10 mouse cellular contexts compared by ENCODE assay signal in genomic region chr2:103900384-103900783, GRCm38 (mm10). TPM values are rescaled to one million over a fixed set of nuclear protein-coding genes. Genes with fewer than 3 reads are reported as not detected.
DNase-seq lines count a peak whose midpoint lies in the region; ATAC-seq and TF ChIP-seq lines count a peak whose summit lies in the region.
"Had no signal": no experiment of that assay in that cellular context is flagged by ENCODE, and none has a peak within 500 bp of the region (broad histone marks: within the 10 kb centered on the region; RNA-seq: fewer than 3 reads in every experiment).

No protein-coding gene starts in this region.

- TF ChIP-seq POLR2A in lung, adult 2 months (IDR thresholded peaks at IDR 0.05; ENCODE audit: borderline replicate concordance, extremely low read depth, low read depth, low read length) = no peak

- no peak for TF ChIP-seq CTCF in lung, adult 2 months (IDR thresholded peaks at IDR 0.05; ENCODE audit: insufficient read depth, low read length)

- intact Hi-C loops in heart, postnatal 36 days (cut with DNase I) = loop anchor here (2.0 kb wide), 1 partner anchor 70 kb away; no protein-coding TSS in a partner anchor

- no peak for ATAC-seq in cerebellum, adult (ENCODE audit: insufficient number of reproducible peaks, low FRiP score, low TSS enrichment)

- 26% methylated on average over 5 of the region's 5 CpGs for WGBS in lung, adult 2 months

- peak; percentile 74 for DNase-seq in adrenal gland, adult 2 months
- no peak for DNase-seq in adrenal gland, adult 18-20 months (ENCODE audit: low spot score in 2 of 2)
- peak; percentile 70 for DNase-seq in gastrocnemius, adult 18-20 months (ENCODE audit: low spot score)
- DNase-seq in heart, postnatal 36 days = peak; percentile 65 to 70
- peak; percentile 22 for DNase-seq in lung, adult 2 months
- no peak for DNase-seq in cerebellum, adult 8-10 months
- DNase-seq in retina, postnatal 1 day = no peak

- H3K4me1 ChIP-seq in lung, adult 2 months (ENCODE audit: control insufficient read depth, insufficient read depth, low read length) = peaks cover 25% of the 10 kb centered on the region

- H3K4me3 ChIP-seq in lung, adult 2 months (replicated peaks; ENCODE audit: extremely low read depth, low read depth, low read length) = no peak overlapping the region
- H3K4me3 ChIP-seq: lung, embryonic 15.5 days; neural tube, embryonic 12.5 days had no signal

RNA-seq across cellular contexts. Expression of gene Lmo2, which starts 57.4 kb away (rescaled TPM):
- 10 to 100 TPM; 19.1 to 31.8 TPM for total RNA-seq in adrenal gland, adult 2 months (2021)
- polyA plus RNA-seq in adrenal gland, adult 2 months (2012; rRNA removed) = 24.0 and 26.7 TPM in 2 replicates
- total RNA-seq in adrenal gland, adult 18-20 months (2021) = 10 to 100 TPM; 22.7 to 29.7 TPM
- 1 to 10 TPM; 4.9 to 5.9 TPM for total RNA-seq in gastrocnemius, adult 18-20 months (2021)
- 10 to 100 TPM; 21.1 to 25.3 TPM for total RNA-seq in heart, postnatal 36 days (2021)
- 47.8 and 51.7 TPM in 2 replicates for polyA plus RNA-seq in lung, adult 2 months (2012; rRNA removed)

Comparison
In these comparisons a context has a peak if more than half of its experiments do, and no peak if none do; other contexts are left out.
1. DNase-seq: peak in adrenal gland, adult 2 months (single experiment), gastrocnemius, adult 18-20 months (single experiment), heart, postnatal 36 days (2 of 2) and lung, adult 2 months (single experiment); none in adrenal gland, adult 18-20 months (0 of 2), cerebellum, adult 8-10 months (single experiment) and retina, postnatal 1 day (single experiment).